In genomic region chr16:23279879-23280741, GRCm38 (mm10) we compare ENCODE assay signal across 1 mouse cellular context.
TF ChIP-seq lines count a peak whose summit lies in the region.

No protein-coding gene starts in this region.

TF ChIP-seq in MEL, 35 proteins besides CTCF, POLR2A, EP300 and RAD21 (continued from another document):
- 0 out of 2 replicates have a peak, but pooled peaks have one; percentile 76 for TF ChIP-seq MAZ (IDR thresholded peaks at IDR 0.05; ENCODE audit: low read depth, low read length)
- TF ChIP-seq SIN3A (IDR thresholded peaks at IDR 0.05; ENCODE audit: low read length): peak; percentile 73; the same call in 1 of the 2 replicates
- no peak for TF ChIP-seq ZMIZ1 (IDR thresholded peaks at IDR 0.05; ENCODE audit: low read depth, low read length)
